Mouse (Mus musculus) left cerebral cortex, adult 8-10 months (tissue): Measurements from ENCODE around the gene Larp4b. TPM values are rescaled to one million over a fixed set of nuclear protein-coding genes. Genes with fewer than 3 reads are reported as not detected.
A peak's percentile ranks its signal among the peaks of the same experiment; 100 is the strongest.
"Not testable (repeated sequence)": the region's sequence is repeated elsewhere in the genome, so short reads cannot be mapped to it uniquely, and the experiment has no call there.

Source experiments
- DNase-seq, 2 experiments: peaks; one replicate each; pipeline ENCODE4 v3.0.0; 2022; ENCODE audit warnings: low spot score in 2 of 2
- total RNA-seq, 4 experiments: library from RNA; stranded (reverse); gene quantifications; 2 replicates each; pipeline ENCODE4 v1.2.4; 2022

The Larp4b gene
- total RNA-seq, result 10 to 100 TPM; 69.5 to 73.6 (median 71.9) TPM

- peak; percentile 76 to 96 for DNase-seq
Measured at GRCm38 (mm10) chr13:9093316-9094155, at the start of gene Larp4b. Larp4b (plus strand) TSS chr13:9093881.

DNA sequence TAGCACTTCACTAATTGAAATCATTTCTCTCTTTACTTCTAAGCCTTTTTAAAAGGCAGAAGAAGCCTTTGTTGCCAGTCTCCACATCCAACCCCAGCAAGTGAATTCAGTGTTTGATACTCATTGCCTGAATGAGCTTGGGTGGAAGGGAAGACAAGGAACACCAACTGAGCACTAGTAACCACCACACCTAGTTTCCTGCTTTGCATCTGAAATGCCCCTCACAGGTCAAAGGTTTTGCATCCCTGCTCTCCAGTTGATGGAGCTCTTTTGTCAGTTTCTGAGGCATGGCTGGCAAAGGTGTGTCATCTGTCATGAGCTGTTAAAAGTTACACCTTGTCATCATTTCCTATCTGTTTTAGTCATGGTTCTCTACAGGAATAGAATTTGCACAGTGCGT lies 49.0 kb upstream of the Larp4b start:
- DNase-seq, result no peak

DNA sequence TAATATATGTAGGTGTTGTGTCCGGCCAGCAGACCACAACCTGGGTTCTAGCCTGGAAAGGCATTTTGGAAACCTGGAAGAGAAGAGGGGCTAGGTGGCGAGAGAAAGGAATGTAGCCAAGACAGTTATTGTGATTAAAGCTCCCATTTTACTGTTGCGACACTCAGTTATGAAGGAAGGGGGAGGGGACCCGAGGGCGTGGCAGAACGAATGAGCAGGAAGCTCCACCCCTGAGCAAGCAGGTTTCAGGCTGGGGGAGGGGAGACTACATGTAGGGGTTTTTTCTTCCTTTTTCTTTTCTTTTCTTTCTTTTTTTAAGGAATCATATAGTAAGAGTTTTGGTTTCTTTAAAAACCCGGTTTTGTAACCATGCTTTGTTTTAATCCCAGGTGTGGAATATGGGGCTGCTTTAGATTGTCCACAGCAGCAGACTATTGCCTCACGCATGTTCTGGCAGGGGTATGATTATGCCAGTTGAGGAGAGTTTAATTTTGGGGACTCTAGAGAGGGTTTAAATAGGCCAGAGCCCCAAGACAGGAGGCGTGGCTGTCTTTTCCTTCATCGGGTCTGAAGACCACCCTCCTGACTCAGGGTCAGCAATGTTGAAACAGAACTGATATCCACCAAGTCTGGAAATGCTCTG lies 41.5 kb upstream of the Larp4b start:
- not testable (repeated sequence) for DNase-seq

DNA sequence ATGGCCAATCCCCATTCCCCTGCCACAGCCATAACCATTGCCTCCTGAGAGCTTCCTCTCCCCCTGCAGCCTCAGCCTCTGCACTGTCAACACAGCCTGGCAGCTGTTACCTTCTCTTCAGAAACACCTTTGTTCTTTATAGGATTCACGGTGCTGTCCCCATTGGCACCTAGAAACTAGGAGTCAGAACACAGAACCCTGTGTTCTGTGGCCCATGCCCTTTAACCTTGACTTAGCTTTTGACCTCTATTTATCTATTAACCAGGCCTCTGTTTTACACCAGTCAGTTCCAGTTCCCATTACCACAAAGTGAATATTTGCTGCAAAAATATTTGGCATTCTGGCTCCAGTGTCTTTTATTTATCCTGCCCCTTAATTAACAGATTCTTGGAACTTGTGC lies 36.4 kb upstream of the Larp4b start:
- no peak for DNase-seq

GRCm38 (mm10) chr13:9058706-9059105 lies 35.0 kb upstream of the Larp4b start:
- no peak for DNase-seq

- DNase-seq, result no peak
Measured at GRCm38 (mm10) chr13:9061394-9061793, 32.3 kb upstream of the Larp4b start.

GRCm38 (mm10) chr13:9064196-9064595 lies 29.5 kb upstream of the Larp4b start:
- no peak for DNase-seq

DNA sequence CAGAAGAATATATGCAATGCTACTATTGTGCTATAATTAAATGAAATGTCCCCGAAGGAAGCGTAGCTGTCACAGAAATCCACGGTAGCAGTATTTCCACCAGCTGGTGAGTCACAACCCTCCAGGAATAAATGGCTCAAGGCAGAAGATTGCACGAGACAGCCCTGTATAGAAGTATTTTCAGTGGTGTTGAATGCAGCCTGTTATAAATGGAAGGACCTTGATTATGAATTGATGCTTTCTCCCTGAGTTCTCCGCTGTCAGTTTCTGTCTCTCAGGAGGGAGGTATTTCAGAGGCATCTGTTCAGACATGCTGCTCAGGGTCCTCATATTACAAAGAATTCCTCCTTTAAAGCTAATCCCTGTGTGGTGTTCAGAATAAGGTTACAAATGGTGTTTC lies 27.6 kb upstream of the Larp4b start:
- DNase-seq, result peak in 1 of 2 experiments; percentile 39

GRCm38 (mm10) chr13:9071008-9071407 lies 22.7 kb upstream of the Larp4b start:
- no peak for DNase-seq

DNA sequence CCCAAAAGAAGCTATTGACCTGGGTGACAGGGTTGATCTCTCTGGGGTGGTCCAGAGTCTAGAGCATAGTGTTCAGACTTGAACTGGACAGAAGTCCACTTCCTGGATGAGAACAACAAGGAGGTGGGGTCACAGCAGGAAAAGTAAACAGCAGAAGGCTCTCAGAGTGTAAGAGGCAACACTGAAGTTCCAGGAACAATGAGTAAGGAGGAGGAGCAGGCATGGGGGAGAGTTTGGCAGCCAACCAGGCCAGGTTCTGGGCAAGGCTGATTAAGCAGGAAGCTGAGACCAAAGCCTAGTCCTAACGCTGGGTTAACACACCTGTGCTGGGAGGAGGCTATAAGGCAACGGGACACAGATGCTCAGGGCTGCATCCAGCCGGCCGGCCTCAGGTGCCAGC lies 19.9 kb upstream of the Larp4b start:
- DNase-seq, result no peak

DNA sequence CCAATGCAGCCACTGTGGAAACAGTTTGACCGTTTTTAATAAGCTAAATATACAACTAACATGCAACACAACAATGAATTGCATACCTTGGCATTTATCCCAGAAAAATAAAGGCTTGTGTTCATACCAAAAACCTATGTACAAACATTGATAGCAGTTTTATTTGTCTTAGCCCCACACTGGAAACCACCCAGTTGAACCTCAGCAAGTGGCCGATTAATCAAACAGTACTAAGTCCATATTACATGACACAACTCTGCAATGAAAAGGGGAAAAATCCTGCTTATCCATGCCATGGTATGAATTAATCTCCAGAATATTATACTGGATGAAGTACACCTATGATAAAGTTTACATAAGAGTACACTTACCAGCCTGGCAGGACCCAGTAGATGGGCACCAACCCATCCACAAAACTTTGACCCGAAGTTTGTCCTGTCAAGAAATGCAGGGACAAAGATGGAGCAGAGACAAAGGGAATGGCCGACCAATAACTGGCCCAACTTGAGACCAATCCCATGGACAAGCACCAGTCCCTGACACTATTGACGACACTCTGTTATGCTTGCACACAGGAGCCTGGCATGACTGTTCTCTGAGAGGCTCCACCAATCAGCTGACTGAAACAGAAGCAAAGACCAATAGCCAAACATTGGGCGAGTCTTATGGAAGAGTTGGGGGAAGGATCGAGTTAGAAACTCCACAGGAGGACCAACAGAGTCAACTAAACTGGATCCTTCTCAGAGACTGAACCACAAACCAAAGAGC lies 17.7 kb upstream of the Larp4b start:
- no peak for DNase-seq

DNA sequence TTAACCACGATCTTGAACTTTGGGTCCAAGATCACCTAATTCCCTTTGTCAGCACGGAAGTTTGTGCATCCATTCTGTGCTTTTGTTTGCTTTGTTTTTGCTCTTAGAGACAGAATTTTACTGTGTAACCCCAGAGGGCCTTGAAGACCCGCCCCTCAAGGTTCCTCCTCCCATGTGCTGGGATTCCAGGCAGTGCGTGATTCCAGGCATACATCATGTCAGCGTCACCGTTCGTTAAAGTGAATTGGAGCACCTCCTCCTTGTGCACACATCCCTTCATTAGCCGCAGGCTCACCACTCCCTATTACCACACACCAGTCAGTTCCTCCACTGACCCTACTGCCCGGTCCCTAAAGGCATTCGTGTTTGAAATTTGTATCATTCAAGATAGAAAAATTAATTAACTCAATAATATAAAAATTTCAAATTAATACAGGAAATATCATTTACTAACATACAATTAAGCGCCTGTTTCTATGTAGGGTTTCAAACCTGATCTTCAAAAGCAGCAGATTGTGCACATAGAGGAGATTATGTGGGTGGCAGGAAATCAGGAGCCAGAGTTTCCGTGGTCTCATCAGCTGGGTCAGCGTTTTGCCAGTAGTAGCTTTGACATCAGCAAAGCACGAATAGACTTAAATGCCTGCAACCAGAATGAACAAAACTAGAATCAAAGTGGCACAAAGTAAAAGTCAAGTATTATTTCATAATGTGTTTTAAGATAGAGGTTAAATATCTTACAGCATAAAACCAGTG lies 11.4 kb upstream of the Larp4b start:
- DNase-seq, result no peak

- peak in 1 of 2 experiments; percentile 14 for DNase-seq
Measured at GRCm38 (mm10) chr13:9094186-9094980, 702 bp downstream of the Larp4b start.

- DNase-seq, result no peak
Measured at GRCm38 (mm10) chr13:9099289-9099688, 5.6 kb downstream of the Larp4b start.

GRCm38 (mm10) chr13:9100517-9100916 lies 6.8 kb downstream of the Larp4b start:
- DNase-seq, result no peak

DNA sequence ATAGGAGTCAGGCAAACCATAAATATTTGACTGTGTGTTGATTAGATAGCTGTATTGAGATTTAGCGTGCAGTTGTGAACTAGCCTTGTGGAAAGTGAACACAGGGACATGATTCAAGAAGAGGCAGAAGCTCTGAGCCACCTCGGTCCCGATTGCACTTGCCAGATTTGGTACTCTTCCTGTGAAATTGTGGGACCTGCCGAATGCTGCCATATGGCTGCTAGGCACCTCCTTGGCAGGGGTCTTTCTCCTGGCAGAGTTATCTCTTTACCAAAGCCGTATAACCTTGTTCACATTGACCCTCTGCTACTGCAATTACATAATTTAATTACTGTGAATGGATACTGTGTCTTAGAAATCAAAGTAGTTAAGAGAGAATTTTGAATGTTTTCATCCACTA lies 12.6 kb downstream of the Larp4b start:
- DNase-seq, result no peak

- no peak for DNase-seq
Measured at GRCm38 (mm10) chr13:9106992-9107858, 13.5 kb downstream of the Larp4b start.

DNA sequence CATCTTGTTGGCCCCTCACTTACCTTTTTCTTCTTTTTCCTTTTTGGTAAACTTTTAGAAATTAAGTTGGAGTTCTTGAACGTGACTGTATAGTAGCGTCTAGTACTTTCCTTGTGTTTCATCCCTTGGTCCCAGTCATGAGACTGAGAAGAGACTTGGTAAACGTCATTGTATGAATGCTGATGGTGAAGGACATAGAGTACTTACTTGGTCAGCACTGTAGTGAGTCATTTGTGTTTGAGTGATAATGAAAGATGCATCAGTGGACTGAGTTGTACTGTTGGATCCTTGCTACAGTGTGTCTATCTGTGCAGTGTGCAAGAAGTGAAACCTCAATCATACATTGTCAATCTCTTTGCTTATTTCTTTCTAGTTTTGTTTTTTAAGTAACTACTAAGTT lies 20.1 kb downstream of the Larp4b start:
- no peak for DNase-seq

DNA sequence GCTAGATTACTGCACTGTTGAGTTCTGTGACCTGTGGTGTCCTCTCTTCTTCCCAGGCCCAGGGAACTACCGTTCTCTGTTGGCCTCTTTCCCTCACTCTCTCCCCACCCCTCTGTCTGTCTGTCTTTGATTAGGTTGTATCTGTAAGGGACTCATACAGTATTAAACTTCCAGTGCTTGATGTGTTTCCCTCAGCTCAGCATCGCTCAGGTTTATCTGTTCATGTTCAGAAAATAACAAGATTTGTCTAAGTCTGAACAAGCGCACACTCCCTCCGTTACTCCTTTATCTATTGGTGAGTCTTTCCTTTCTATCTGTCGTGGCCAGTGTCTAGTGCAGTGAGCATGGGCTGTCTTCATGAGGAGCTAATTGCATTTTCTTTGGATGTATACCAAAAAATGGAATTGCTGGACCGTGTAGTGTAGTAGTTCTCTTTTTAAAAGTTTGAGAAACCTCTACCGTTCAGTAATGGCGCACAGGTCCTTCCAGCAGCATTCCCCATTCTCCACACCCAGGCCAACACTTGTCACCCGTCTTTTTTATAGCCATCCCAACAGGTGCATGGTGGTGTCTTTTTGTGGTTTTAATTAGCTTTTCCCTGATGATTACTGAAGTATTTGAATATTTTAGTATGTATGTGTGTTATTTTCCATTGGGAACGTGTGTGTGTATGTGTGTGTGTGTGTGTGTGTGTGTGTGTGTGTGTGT lies 27.3 kb downstream of the Larp4b start:
- DNase-seq, result no peak
